Mouse (Mus musculus) lung, postnatal 0 days (tissue): Measurements from ENCODE around the gene Kdm6b.

Experiments
- CTCF ChIP-seq: IDR thresholded peaks from 2 replicates; pipeline ENCODE4 v1.5.1; 2016; ENCODE audit warnings: antibody characterized with exemption, mild to moderate bottlenecking
- EP300 ChIP-seq: IDR thresholded peaks from 2 replicates; pipeline ENCODE4 v1.6.1; 2016; ENCODE audit warnings: antibody characterized with exemption, mild to moderate bottlenecking, control low read depth

DNA sequence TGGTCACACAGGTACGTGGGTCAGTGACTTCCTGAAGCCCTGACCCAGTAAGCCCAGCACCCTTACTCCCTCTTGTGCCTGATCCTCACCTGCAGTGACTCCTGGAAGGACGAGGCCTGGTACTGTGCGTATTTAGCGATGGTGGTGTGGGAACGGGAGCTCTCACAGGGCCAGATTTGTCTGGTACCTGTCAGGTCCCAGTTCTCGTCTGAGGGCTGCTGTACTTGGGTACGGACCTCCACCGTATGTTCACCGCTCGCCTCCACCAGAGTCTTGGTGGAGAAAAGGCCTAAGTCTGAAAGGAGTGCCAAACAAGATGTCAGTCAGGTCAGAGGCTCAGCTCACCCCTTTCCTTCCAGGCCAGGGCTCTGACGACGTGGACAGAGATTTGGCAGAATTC lies 11.5 kb downstream of the Kdm6b start:
- no peak for TF ChIP-seq CTCF
- TF ChIP-seq EP300, result no peak
